Mouse (Mus musculus): ENCODE data around the gene Iqgap1.

DNA sequence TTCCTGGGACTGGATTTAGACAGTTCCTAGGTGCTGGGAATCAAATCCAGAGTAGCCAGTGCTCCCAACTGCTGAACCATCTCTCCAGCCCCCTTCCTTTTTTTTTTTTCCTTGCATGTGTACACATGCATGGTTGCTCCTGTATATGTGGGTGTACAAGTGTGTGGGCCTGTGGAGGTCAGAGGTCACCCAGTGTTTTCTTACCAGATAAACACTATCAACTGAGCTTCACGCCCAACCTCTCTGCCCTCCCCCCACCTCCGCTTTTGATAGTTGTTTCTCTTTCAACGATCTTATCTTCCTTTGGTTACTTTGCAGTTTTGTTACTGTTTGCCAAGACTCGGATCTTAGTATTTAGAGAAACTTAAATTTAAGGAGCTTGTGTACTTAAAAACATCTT, 128.9 kb downstream of the Iqgap1 start:
- TF ChIP-seq CTCF (IDR thresholded peaks at IDR 0.05; ENCODE audit: low read depth) (no peak), EP300 (optimal IDR thresholded peaks at IDR 0.05) (no peak)

Data from stomach, postnatal 0 days (tissue).